Mouse (Mus musculus): ENCODE data around the gene Slc7a7. TPM values are rescaled to one million over a fixed set of nuclear protein-coding genes. Genes with fewer than 3 reads are reported as not detected.
"Not testable (repeated sequence)": the region's sequence is repeated elsewhere in the genome, so short reads cannot be mapped to it uniquely, and the experiment has no call there.

The Slc7a7 gene
- total RNA-seq, 2 experiments from 2014 or later = 6.0 to 7.5 TPM

DNA sequence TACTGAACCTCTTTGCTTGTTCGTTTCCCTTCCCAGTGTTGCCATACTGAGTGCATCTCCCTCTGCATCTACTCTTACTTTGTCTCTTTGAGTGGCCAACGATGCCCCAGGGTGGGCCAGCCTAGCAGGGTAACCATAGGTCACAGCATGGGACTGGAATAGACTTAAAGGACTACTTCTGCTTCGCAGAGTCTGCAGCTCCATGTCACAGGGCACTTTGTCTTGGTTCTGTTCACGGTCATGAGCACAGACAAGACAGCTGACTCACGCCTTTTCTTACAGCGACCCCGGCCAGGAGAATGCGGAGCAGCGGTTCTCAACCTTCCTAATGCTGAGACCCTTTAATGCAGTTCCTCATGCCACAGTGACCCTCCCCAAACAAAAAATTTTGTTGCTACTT is 34.9 kb downstream of the Slc7a7 start:
- ATAC-seq (replicated peaks; ENCODE audit: low FRiP score, poor library complexity, severe bottlenecking) = no peak

DNA sequence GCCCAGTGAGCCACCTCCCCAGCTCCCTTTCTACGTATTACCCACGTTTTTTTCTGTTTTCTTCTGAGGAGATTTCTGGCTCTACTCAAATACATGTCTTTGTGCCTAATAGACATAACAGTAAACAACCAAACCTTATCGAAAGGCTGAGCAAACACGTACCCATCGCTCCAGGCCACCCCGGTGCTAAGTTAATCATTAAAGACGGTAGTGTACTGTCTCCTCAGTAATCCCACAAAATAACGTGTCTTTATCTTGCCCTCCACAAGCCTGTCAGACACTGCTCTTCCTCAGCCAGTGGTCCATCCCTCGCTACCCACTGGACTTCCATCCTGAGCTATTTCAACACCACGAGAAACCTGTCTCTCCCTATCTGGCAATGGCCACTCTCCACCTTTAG is 35.8 kb downstream of the Slc7a7 start:
- no peak for ATAC-seq (replicated peaks; ENCODE audit: low FRiP score, poor library complexity, severe bottlenecking)

- no peak for ATAC-seq (replicated peaks; ENCODE audit: low FRiP score, poor library complexity, severe bottlenecking)
Observed at GRCm38 (mm10) chr14:54380616-54381015, 37.0 kb downstream of the Slc7a7 start.

DNA sequence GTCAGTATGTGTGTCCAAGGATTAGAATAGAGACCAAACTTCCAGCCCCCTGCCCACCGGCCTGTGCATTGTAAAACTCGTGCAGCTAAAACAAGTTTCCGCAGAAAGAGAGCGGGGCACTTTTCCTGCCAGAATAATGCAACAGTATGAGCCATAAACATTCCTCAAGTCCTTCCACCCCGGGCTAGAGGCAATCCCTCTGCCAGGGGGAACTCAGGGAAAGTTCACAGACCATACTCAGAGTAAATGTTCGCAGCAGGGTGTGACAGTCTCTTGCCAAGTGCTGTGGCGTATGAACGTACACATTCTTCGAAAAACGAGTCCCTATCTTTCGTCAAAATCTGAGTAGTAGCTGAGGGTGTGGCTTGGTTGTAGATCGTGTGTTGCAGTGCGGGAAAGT is 38.0 kb downstream of the Slc7a7 start:
- ATAC-seq (replicated peaks; ENCODE audit: low FRiP score, poor library complexity, severe bottlenecking) = no peak

GRCm38 (mm10) chr14:54377166-54377565 is 40.4 kb downstream of the Slc7a7 start:
- ATAC-seq (replicated peaks; ENCODE audit: low FRiP score, poor library complexity, severe bottlenecking) = no peak

- ATAC-seq (replicated peaks; ENCODE audit: low FRiP score, poor library complexity, severe bottlenecking) = peak; percentile 80
Observed at GRCm38 (mm10) chr14:54375916-54376315, 41.7 kb downstream of the Slc7a7 start.

DNA sequence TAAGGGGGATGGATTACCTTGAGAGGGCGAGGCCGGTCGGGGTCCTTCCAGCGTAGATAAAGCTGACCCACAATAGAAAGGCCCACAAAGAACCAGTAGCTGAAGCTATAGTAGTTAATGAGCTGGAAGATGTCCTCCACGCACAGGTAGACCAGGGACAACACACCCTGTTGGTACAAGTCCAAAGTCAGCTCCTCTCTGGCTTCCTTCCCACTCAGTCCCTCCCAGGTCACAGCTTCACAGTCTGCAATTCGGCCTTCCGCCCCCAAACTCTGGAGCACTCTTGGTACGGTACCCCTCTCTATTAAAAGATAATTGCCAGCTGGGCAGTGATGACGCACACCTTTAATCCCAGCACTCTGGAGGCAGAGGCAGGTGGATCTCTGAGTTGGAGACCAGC is 44.7 kb downstream of the Slc7a7 start:
- ATAC-seq (replicated peaks; ENCODE audit: low FRiP score, poor library complexity, severe bottlenecking) = no peak

GRCm38 (mm10) chr14:54371460-54371859 is 46.1 kb downstream of the Slc7a7 start:
- no peak for ATAC-seq (replicated peaks; ENCODE audit: low FRiP score, poor library complexity, severe bottlenecking)

GRCm38 (mm10) chr14:54370595-54370994 is 47.0 kb downstream of the Slc7a7 start:
- ATAC-seq (replicated peaks; ENCODE audit: low FRiP score, poor library complexity, severe bottlenecking) = no peak

DNA sequence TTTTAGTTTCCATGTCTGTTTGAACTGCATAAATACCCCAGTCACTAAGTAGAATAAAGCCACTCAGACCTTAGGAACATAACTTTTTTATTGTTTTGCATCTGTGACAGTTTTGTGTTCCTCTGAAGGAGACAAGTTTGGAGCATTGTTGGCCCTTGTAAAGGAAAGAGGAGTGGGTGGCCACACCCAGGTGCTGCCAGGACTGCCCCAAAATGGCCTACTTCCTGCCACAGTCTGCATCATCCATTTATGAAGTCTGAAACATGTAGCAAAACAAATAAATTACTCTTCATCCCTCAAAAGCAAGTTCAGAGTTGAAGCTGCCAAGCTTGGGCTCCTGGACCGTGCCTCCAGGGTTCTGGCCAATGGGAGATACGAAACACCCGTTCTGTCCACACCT is 48.2 kb downstream of the Slc7a7 start:
- ATAC-seq (replicated peaks; ENCODE audit: low FRiP score, poor library complexity, severe bottlenecking) = no peak

GRCm38 (mm10) chr14:54367429-54368060 is 50.0 kb downstream of the Slc7a7 start:
- ATAC-seq (replicated peaks; ENCODE audit: low FRiP score, poor library complexity, severe bottlenecking) = no peak

DNA sequence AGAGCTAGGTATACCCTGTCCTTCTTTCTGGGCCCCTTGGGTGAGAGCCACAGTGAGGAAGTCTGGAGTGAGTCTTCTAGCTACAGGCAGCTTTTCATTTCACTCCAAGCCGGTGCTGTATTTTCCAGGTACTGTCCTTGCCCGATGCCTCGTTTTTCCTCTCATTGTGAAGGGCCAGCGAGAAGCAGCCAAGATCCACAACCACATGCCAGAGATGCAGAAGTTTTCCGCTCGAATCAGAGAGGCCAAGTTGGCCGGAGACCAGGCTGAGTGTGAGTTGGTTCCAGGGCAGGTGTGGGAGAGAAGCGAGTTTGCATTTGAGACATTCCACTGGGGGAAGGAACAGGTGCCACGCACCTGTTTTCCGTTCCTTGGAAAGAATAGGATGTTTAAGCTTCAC is 51.0 kb downstream of the Slc7a7 start:
- no peak for ATAC-seq (replicated peaks; ENCODE audit: low FRiP score, poor library complexity, severe bottlenecking)

DNA sequence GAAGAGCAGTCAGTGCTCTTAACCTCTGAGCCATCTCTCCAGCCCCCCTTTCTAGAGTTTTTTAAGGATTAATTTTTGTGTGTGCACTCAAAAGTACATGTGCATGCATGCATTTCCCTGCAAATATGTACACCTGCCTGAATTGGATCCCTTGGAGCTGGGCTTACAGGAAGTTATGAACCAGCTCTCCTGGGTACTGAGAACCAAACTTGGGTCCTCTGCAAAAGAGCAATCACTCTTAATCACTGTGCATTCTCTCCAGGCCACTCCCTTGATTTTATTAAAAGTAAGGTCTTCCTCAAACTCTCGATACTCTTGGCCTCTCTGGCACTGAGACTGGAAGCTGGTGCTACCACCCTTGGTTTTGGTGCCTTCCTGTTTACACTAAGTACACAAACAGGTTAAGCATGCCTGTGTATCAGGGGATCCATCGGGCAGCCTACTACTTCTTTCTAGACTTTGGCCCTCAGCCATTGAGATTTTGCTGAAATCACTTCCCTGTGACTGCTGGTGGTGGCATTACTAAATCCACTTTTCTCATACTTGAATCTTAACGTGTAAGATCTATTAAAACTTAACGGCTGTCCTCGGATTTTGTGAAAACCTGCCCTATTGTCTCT is 52.4 kb downstream of the Slc7a7 start:
- ATAC-seq (replicated peaks; ENCODE audit: low FRiP score, poor library complexity, severe bottlenecking) = no peak

DNA sequence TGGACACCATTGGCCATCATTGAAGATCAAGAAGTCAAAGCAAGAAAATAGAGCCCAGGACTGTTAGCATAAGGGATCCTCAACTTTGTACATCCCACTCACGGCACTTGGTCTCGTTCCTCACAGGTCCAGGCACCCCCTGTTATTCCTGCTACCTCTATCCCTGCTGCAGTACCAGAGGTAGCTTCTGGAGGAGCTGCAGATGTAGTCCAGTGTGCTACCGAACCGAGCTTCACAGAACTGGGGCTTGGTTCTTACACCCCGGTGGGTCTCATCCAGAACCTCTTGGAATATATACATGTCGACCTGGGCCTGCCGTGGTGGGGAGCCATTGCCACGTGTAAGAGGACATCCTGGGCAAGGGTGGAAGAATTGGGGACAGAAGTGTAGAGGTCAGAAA is 54.4 kb downstream of the Slc7a7 start:
- ATAC-seq (replicated peaks; ENCODE audit: low FRiP score, poor library complexity, severe bottlenecking) = no peak

GRCm38 (mm10) chr14:54360577-54361340 is 56.8 kb downstream of the Slc7a7 start, which contains the start of gene Oxa1l:
Gene Oxa1l, plus strand, starts transcription at chr14:54360834.
- ATAC-seq (replicated peaks; ENCODE audit: low FRiP score, poor library complexity, severe bottlenecking) = peak; percentile 95

DNA sequence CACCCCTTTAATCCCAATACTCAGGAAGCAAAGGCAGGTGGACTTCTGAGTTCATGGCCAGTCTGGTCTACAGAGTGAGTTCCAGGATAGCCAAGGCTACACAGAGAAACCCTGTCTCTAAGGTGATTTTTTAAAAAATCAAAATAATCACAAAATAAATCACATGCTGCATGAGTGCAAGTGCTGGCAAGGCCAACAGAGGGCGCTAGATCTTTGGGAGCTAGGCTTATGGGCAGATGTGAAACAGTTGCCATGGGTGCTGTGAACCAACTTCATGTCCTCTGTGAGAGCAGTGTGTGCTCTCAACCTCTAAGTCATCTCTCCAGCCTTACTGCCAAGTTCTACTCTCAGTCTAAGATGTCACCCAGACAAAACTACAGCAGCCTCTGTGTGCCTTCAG is 63.2 kb downstream of the Slc7a7 start:
- ATAC-seq (replicated peaks; ENCODE audit: low FRiP score, poor library complexity, severe bottlenecking) = peak; percentile 62; the same call in 1 of the 2 replicates

- peak; percentile 79; the same call in 1 of the 2 replicates for ATAC-seq (replicated peaks; ENCODE audit: low FRiP score, poor library complexity, severe bottlenecking)
Observed at GRCm38 (mm10) chr14:54352314-54352713, 65.3 kb downstream of the Slc7a7 start.

- ATAC-seq (replicated peaks; ENCODE audit: low FRiP score, poor library complexity, severe bottlenecking) = not testable (repeated sequence)
Observed at GRCm38 (mm10) chr14:54350773-54351541, 66.6 kb downstream of the Slc7a7 start.

GRCm38 (mm10) chr14:54341807-54342206 is 75.8 kb downstream of the Slc7a7 start:
- not testable (repeated sequence) for ATAC-seq (replicated peaks; ENCODE audit: low FRiP score, poor library complexity, severe bottlenecking)

- ATAC-seq (replicated peaks; ENCODE audit: low FRiP score, poor library complexity, severe bottlenecking) = peak; percentile 57; the same call in 1 of the 2 replicates
Observed at GRCm38 (mm10) chr14:54340836-54341235, 76.7 kb downstream of the Slc7a7 start.

Data from erythroblast, adult 5-6 weeks (primary cell).